Mouse (Mus musculus): Measurements from ENCODE around the gene Epm2aip1. TPM values are rescaled to one million over a fixed set of nuclear protein-coding genes. Genes with fewer than 3 reads are reported as not detected.
A peak's percentile ranks its signal among the peaks of the same experiment; 100 is the strongest.

The Epm2aip1 gene
- total and polyA plus RNA-seq, 3 experiments = 9.3 to 12.2 (median 11.4) TPM

- H3K4me3 ChIP-seq (replicated peaks in 1 of 3; ENCODE audit: low read depth in 2 of 3, low read length in 2 of 3, poor library complexity in 1 of 3) = no peak overlapping the region
- no peak overlapping the region for H3K4me2 ChIP-seq (ENCODE audit: insufficient read depth, low read depth, poor library complexity, severe bottlenecking)
- DNase-seq (ENCODE audit: extremely low read depth) = no peak
- H3K27me3 ChIP-seq (replicated peaks) = no peaks in the 10 kb centered on the region
- H3K9ac ChIP-seq (ENCODE audit: insufficient read depth, low read depth) = no peak overlapping the region
- no peaks in the 10 kb centered on the region for H3K9me3 ChIP-seq (replicated peaks; ENCODE audit: low read length)
- dilution Hi-C loops (cut with MboI; ENCODE audit: extremely low pct_ligation_motif_present, extremely low pct_unique_long_range_greater_than_20kb, low sequenced_read_pairs) = no loop called here
- H3K79me2 ChIP-seq (replicated peaks; ENCODE audit: control insufficient read depth, extremely low read depth, insufficient read depth, poor library complexity, severe bottlenecking) = no peaks in the 10 kb centered on the region
- TF ChIP-seq ZKSCAN1 (IDR thresholded peaks at IDR 0.05; ENCODE audit: borderline replicate concordance, low read depth, low read length) (no peak), GABPA (IDR thresholded peaks at IDR 0.05; ENCODE audit: insufficient replicate concordance, low read depth, low read length) (no peak), MAX (IDR thresholded peaks at IDR 0.05; ENCODE audit: low read length) (no peak), ZMIZ1 (IDR thresholded peaks at IDR 0.05; ENCODE audit: low read depth, low read length) (no peak), TCF12 (IDR thresholded peaks at IDR 0.05; ENCODE audit: low read depth, low read length) (no peak), MYC (IDR thresholded peaks at IDR 0.05; ENCODE audit: low read depth, low read length) (no peak), BHLHE40 (IDR thresholded peaks at IDR 0.05; ENCODE audit: low read depth, low read length) (no peak)
- in situ Hi-C loops (cut with MboI; ENCODE audit: low pct_ligation_motif_present, low pct_unique_long_range_greater_than_20kb, low sequenced_read_pairs) = no loop called here
- H3K27ac ChIP-seq (ENCODE audit: insufficient read depth, low read depth) = no peak overlapping the region
- peaks cover 0 to 4% of the 10 kb centered on the region in 2 experiments; a peak in 1 of 4 replicates for H3K4me1 ChIP-seq (ENCODE audit: control insufficient read depth in 1 of 2, insufficient read depth in 2 of 2)
- peaks cover 65 to 85% of the 10 kb centered on the region in 2 experiments for H3K36me3 ChIP-seq (replicated peaks in 1 of 2; ENCODE audit: control insufficient read depth in 1 of 2, insufficient read depth in 1 of 2, low read length in 1 of 2)
Measured at GRCm38 (mm10) chr9:111245546-111245945, 26.2 kb upstream of the Epm2aip1 start.

GRCm38 (mm10) chr9:111247682-111248246, 24.0 kb upstream of the Epm2aip1 start:
- H3K4me3 ChIP-seq (replicated peaks in 1 of 3; ENCODE audit: low read depth in 2 of 3, low read length in 2 of 3, poor library complexity in 1 of 3) = no peak overlapping the region
- peaks cover 67 to 90% of the 10 kb centered on the region in 2 experiments for H3K36me3 ChIP-seq (replicated peaks in 1 of 2; ENCODE audit: control insufficient read depth in 1 of 2, insufficient read depth in 1 of 2, low read length in 1 of 2)
- TF ChIP-seq ZC3H11A (IDR thresholded peaks at IDR 0.05; ENCODE audit: low read depth, low read length) (no peak), RCOR1 (conservative IDR thresholded peaks at IDR 0.05; ENCODE audit: low read depth, low read length) (no peak), GABPA (IDR thresholded peaks at IDR 0.05; ENCODE audit: insufficient replicate concordance, low read depth, low read length) (no peak), CTCF (conservative IDR thresholded peaks at IDR 0.05 in 1 of 2, IDR thresholded peaks at IDR 0.05 in 1 of 2; ENCODE audit: low read depth in 2 of 2, low read length in 2 of 2) (peak; percentile 42 to 50; a peak in 3 of 4 replicates)
- peak; percentile 37 for DNase-seq (ENCODE audit: extremely low read depth)
- no peaks in the 10 kb centered on the region for H3K27me3 ChIP-seq (replicated peaks)
- H3K4me2 ChIP-seq (ENCODE audit: insufficient read depth, low read depth, poor library complexity, severe bottlenecking) = no peak overlapping the region
- in situ Hi-C loops (cut with MboI; ENCODE audit: low pct_ligation_motif_present, low pct_unique_long_range_greater_than_20kb, low sequenced_read_pairs) (no loop called here), dilution Hi-C loops (cut with MboI; ENCODE audit: extremely low pct_ligation_motif_present, extremely low pct_unique_long_range_greater_than_20kb, low sequenced_read_pairs) (no loop called here)
- H3K79me2 ChIP-seq (replicated peaks; ENCODE audit: control insufficient read depth, extremely low read depth, insufficient read depth, poor library complexity, severe bottlenecking) = no peaks in the 10 kb centered on the region
- no peak overlapping the region for H3K9ac ChIP-seq (ENCODE audit: insufficient read depth, low read depth)
- peaks cover 0 to 2% of the 10 kb centered on the region in 2 experiments; a peak in 1 of 4 replicates for H3K4me1 ChIP-seq (ENCODE audit: control insufficient read depth in 1 of 2, insufficient read depth in 2 of 2)
- no peak overlapping the region for H3K27ac ChIP-seq (ENCODE audit: insufficient read depth, low read depth)
- H3K9me3 ChIP-seq (replicated peaks; ENCODE audit: low read length) = no peaks in the 10 kb centered on the region

GRCm38 (mm10) chr9:111252161-111252869, 19.4 kb upstream of the Epm2aip1 start:
- no peaks in the 10 kb centered on the region for H3K79me2 ChIP-seq (replicated peaks; ENCODE audit: control insufficient read depth, extremely low read depth, insufficient read depth, poor library complexity, severe bottlenecking)
- no peak overlapping the region for H3K27ac ChIP-seq (ENCODE audit: insufficient read depth, low read depth)
- H3K36me3 ChIP-seq (replicated peaks in 1 of 2; ENCODE audit: control insufficient read depth in 1 of 2, insufficient read depth in 1 of 2, low read length in 1 of 2) = peaks cover 74 to 88% of the 10 kb centered on the region in 2 experiments
- H3K27me3 ChIP-seq (replicated peaks) = no peaks in the 10 kb centered on the region
- TF ChIP-seq CTCF (conservative IDR thresholded peaks at IDR 0.05 in 1 of 2, IDR thresholded peaks at IDR 0.05 in 1 of 2; ENCODE audit: low read depth in 2 of 2, low read length in 2 of 2) (0 out of 4 replicates have a peak, but pooled peaks of 1 of the 2 experiments have one; percentile 15), JUN (IDR thresholded peaks at IDR 0.05; ENCODE audit: insufficient read depth, low read depth, low read length) (no peak)
- no peak overlapping the region for H3K4me2 ChIP-seq (ENCODE audit: insufficient read depth, low read depth, poor library complexity, severe bottlenecking)
- H3K4me1 ChIP-seq (ENCODE audit: control insufficient read depth in 1 of 2, insufficient read depth in 2 of 2) = no peaks in the 10 kb centered on the region
- H3K4me3 ChIP-seq (replicated peaks in 1 of 3; ENCODE audit: low read depth in 2 of 3, low read length in 2 of 3, poor library complexity in 1 of 3) = no peak overlapping the region
- in situ Hi-C loops (cut with MboI; ENCODE audit: low pct_ligation_motif_present, low pct_unique_long_range_greater_than_20kb, low sequenced_read_pairs) = no loop called here
- dilution Hi-C loops (cut with MboI; ENCODE audit: extremely low pct_ligation_motif_present, extremely low pct_unique_long_range_greater_than_20kb, low sequenced_read_pairs) = no loop called here
- H3K9me3 ChIP-seq (replicated peaks; ENCODE audit: low read length) = no peaks in the 10 kb centered on the region
- H3K9ac ChIP-seq (ENCODE audit: insufficient read depth, low read depth) = no peak overlapping the region
- no peak for DNase-seq (ENCODE audit: extremely low read depth)
